Mouse (Mus musculus) left cerebral cortex, adult 18-20 months (tissue): ENCODE results near the gene Tm4sf19. TPM values are rescaled to one million over a fixed set of nuclear protein-coding genes. Genes with fewer than 3 reads are reported as not detected.

Experiments
- total RNA-seq, 2 experiments: library from RNA; stranded (reverse); gene quantifications; 2 replicates each; pipeline ENCODE4 v1.2.3; 2021

Gene Tm4sf19
- total RNA-seq, 2 experiments from 2014 or later = not detected

Other genes with a start within 250 kb of the Tm4sf19 start
- gene Nrros, start 234.9 kb upstream of the Tm4sf19 start, total RNA-seq = 1 to 10 TPM; 6.8 to 8.5 TPM
- not detected for gene Bex6, start 220.7 kb upstream of the Tm4sf19 start, total RNA-seq
- 10 to 100 TPM; 44.8 to 50.3 TPM for gene Fbxo45, start 153.3 kb upstream of the Tm4sf19 start, total RNA-seq
- 10 to 100 TPM; 12.4 to 12.5 TPM for gene Wdr53, start 153.3 kb upstream of the Tm4sf19 start, total RNA-seq
- gene Smco1, start 129.0 kb upstream of the Tm4sf19 start, total RNA-seq = under 1 TPM; 0.23 to 0.35 TPM
- gene Rnf168, start 123.0 kb upstream of the Tm4sf19 start, total RNA-seq = 10 to 100 TPM; 26.9 to 27.3 TPM
- 10 to 100 TPM; 48.1 to 51.9 TPM for gene Ubxn7, start 68.2 kb upstream of the Tm4sf19 start, total RNA-seq
- 10 to 100 TPM; 15.5 to 17.1 TPM for gene Tctex1d2, start 19.2 kb downstream of the Tm4sf19 start, total RNA-seq
- gene Pcyt1a, start 30.4 kb downstream of the Tm4sf19 start, total RNA-seq = 10 to 100 TPM; 36.2 to 41.3 TPM
- gene Slc51a, start 87.4 kb downstream of the Tm4sf19 start, total RNA-seq = not detected
- gene Zdhhc19, start 95.8 kb downstream of the Tm4sf19 start, total RNA-seq = not detected
- gene Tfrc, start 208.4 kb downstream of the Tm4sf19 start, total RNA-seq = 10 to 100 TPM; 51.8 to 61.6 TPM
- gene Tnk2, start 243.4 kb downstream of the Tm4sf19 start, total RNA-seq = 100 to 1,000 TPM; 245 to 253 TPM